Mouse (Mus musculus) ovary, postnatal 36 days (tissue): ENCODE data around the gene Syp.

Experiments
- DNase-seq: peaks from one replicate; pipeline ENCODE4 v3.0.0; 2022; ENCODE audit warnings: low spot score, mixed read lengths

Syp gene

GRCm38 (mm10) chrX:7638401-7639091 is at the start of gene Syp:
Gene Syp, plus strand, starts transcription at chrX:7638471.
- DNase-seq: peak; percentile 81

DNA sequence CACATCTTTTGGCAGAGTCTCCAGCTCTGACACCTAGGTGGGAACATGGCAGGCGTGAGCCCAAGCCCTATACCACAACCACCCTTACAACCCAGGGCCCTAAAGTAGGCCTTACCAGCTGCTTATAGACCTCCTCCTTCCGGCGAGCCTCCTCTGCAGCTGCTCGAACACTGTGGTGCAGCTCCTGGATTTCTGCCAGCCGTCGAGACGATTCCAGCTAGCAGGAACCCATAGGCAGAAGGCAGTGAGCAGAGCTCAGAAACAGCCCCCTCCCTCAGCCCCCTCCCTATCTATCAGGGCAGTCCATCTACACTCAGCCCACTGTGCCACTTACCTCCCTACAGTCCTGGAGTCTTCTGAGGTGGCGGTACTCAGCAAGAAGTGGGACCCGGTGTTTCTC is 42.9 kb upstream of the Syp start:
- no peak for DNase-seq

- DNase-seq: no peak
Measured at GRCm38 (mm10) chrX:7604004-7604403, 34.3 kb upstream of the Syp start.

DNA sequence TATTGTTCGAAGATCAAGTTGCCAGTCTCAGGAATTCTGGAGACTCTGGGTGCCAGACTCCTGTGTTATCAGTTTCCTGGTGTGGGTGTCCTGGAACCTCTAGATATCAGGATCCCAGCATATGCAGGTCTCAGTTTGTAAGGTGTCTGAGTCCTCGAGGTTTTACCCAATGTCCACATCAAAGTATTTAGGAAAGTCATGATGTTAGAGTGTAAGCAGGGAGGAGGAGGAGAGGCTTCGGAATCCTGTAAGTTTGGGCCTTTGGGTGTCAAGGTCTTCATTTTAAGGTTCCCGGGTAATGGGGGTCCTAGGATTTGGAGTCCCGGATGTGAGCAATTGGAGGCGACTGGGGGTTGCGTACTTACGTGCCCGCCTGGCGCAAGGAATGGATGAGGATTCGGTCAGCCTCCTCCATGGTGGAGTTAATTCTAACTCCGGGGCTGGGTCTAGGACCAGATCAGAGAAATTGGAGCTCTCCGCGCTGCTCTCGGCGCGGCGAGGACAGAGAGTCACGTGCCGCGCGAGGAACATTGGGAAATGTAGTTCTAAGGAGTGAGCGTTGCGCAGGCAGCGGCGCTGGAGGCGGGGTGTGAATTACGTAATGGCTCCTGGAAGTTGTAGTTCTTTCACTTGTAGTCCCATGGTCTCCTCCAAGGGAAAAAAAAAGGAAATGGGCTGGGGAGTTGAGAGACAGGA is 33.2 kb upstream of the Syp start, which contains the start of gene Ccdc22:
Ccdc22 (minus strand) TSS at position 639 of the 696 bp plus-strand sequence.
- peak; percentile 75 for DNase-seq

- DNase-seq: no peak
Measured at GRCm38 (mm10) chrX:7605575-7605941, 32.7 kb upstream of the Syp start.

- no peak for DNase-seq
Measured at GRCm38 (mm10) chrX:7606783-7607182, 31.5 kb upstream of the Syp start, which contains the start of gene Cacna1f. Gene Cacna1f, plus strand, starts transcription at chrX:7607083.

DNA sequence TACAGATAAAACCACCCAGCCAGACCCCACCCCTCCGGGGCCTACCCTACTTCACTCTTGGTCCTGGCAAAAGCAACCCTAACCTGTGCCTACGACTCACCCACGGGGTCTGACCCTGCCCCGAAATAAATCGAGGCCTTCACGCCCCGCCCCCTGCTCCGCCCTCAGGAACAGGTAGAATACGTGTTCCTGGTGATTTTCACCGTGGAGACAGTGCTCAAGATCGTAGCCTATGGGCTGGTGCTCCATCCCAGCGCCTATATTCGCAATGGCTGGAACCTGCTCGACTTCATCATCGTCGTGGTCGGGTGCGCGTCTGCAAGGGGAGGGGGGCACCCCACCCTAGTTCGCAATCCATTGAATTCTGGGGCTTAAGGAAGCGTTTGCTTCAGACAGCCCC is 28.2 kb upstream of the Syp start:
- no peak for DNase-seq

DNA sequence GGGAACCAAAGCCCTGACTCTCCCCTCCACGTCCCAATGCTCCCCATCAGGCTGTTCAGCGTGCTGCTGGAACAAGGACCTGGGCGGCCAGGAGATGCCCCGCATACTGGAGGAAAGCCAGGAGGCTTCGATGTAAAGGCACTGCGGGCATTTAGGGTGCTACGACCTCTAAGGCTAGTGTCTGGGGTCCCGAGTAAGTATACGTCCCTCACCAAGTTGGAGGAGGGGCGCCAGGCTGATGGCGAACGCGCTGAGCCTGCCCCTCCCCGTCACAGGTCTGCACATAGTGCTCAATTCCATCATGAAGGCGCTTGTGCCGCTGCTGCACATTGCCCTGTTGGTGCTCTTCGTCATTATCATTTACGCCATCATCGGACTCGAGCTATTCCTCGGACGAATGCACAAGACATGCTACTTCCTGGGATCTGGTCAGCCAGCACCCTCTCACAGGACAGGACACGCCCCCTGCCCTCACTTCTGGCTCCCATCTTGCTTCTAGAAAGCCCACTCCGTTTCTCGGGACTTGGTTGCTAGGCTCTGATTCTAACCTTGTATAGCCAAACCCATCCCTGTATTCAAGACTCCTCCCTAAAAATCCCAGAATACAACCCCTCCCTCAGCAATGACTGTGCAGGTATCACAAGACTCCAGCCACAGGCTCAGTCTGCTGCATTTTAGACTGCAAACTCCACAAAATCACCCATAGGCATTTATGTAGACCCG is 27.6 kb upstream of the Syp start:
- no peak for DNase-seq

- DNase-seq: no peak
Measured at GRCm38 (mm10) chrX:7617889-7618551, 20.3 kb upstream of the Syp start.

DNA sequence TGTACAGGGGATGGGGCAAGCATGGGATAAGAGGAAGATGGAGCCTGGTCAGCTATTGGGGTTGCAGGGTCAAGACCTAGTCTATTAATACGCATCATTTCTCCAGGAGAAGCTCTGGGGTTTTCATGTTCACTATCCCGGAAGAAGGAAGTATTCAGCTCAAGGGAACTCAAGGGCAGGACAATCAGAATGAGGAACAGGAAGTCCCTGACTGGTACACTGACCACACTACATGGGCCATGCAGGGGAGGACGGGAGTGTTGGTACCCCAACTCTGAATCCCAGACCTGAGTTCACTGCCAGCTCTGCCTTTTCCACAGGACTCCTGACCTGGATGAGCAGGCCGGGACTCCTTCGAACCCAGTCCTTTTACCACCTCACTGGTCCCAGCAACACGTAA is 5.7 kb upstream of the Syp start:
- DNase-seq: no peak

DNA sequence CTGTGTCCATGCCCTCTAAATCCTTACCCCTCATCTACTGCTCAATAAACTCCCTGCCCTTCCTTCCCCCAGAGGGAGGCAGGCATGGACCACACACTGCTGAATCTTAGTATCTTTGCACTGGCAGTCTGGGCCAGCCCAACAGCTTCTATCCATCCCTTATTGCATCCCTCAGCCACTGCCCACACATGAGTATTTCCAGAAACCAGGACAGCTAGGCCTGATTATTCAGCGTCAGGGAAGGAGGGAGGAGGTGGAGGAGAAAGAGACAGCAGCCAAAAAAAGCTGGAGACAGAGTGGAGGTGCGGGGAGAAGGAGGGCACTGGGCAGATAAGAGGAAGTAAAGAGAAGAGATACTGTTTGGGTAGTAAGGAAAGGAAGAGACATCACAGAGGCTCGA is 3.2 kb upstream of the Syp start:
- DNase-seq: no peak

DNA sequence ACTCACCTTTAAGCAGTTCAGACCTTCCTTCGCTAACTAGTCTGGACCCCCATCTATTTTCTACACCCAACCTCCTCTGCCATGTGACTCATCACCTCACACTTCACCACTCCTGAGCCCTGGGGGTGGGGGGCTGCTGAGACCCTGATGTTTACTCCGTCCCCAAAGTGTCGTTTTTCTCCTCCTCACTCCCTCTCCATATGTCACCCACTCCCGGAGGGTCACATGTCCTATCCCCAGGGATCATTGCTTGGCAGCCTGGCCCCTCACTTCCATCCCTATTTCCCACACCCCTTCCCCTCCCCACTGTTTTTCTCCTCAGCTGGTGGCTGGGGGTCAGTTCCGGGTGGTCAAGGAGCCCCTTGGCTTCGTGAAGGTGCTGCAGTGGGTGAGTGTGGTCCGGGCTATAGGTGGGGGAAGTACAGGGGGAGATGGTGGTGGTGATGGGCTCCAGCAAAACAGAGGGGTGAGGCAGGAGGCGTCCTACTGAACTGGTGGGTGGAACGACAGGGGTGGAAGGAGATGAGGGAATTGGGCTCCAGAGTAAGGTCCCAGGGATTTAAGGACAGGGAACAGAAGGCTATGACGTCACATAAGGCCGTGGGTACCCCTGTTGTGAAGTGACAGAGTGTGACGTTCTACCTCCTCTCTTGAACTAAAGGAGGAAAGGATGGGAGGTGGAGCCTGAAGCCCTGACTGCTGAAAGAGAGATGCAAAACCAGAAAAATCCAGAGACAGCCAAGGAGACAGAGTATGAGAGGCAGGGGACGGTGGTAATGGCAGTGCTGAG is 1.5 kb downstream of the Syp start:
- DNase-seq: no peak

GRCm38 (mm10) chrX:7640785-7641184 is 2.5 kb downstream of the Syp start:
- no peak for DNase-seq

DNA sequence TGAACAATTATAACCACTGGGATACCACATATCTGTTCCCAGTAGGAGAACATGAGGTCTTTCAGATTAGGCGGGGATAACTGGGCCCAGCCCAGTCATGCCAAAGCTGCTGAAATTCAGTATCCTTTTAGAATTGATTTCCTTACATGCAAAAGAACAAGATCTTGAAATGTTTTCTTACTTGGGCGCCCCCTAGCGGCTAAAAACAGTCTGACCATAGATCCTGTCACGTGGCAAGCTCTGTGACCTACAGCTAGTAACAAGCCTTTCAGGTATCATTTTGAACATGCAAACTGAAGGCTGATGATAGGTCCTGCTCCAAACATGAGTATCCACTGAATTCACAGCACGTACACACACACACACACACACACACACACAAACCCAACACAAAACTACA is 7.1 kb downstream of the Syp start:
- DNase-seq: peak; percentile 64

DNA sequence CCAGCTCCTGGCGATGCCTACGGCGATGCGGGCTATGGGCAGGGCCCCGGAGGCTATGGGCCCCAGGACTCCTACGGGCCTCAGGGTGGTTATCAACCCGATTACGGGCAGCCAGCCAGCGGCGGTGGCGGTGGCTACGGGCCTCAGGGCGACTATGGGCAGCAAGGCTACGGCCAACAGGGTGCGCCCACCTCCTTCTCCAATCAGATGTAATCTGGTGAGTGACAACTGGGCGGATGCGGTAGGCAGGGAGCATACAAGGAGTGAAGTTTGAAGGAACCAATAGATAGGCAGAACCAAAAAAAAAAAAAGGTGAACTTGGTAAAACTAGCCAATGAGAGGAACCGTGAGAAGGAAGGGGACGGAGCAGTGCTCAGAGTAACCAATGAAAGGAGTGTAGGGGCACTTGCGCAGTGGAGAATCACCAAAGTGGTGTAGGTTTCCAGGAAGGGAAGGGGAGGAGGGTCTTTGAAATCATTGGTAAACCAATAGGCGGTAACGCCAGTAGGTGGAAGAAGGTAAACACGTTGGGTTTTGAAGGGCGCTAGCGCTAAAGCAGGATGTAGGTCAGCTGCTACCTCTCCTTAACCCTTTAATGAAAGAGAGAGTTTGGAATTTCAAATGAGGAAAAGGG is 10.5 kb downstream of the Syp start:
- peak; percentile 81 for DNase-seq

DNA sequence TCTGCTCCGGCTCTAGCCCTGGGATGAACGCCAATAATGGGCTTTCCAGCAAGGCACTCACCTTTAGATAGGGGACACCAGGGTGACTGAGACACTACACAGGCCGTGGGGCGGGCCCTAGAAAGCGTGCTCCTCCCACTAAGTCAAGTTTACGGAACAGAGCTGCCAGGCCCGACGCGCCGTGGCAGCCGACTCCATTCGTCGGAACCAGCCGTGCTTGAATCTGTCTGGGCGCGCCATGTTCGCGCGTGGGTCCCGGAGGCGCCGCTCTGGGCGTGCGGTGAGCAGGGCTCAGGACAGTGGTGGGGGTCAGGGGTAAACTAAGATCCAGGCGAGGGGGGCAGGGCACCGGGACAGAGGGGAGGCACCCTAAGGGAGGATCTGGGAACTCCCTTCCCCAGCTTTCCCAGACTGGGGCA is 19.0 kb downstream of the Syp start, which contains the start of gene Prickle3:
Prickle3 (plus strand) TSS at position 40 of the 419 bp plus-strand sequence.
- DNase-seq: peak; percentile 55

GRCm38 (mm10) chrX:7658031-7658784 is 19.9 kb downstream of the Syp start:
- DNase-seq: peak; percentile 44

GRCm38 (mm10) chrX:7658785-7659589 is 20.7 kb downstream of the Syp start:
- no peak for DNase-seq

GRCm38 (mm10) chrX:7661086-7661485 is 22.8 kb downstream of the Syp start:
- DNase-seq: no peak
